Mouse (Mus musculus) embryonic fibroblast, embryonic 13.5 days (primary cell): ENCODE measurements around the gene Igf2r. TPM values are rescaled to one million over a fixed set of nuclear protein-coding genes. Genes with fewer than 3 reads are reported as not detected.

Experiments used
- H3K27ac ChIP-seq: 2 replicates; pipeline ENCODE4 v1.5.1; 2012; ENCODE audit warnings: low read length, control low read depth, inconsistent platforms; ENCODE audit not compliant: insufficient read depth
- H3K4me1 ChIP-seq: 2 replicates; pipeline ENCODE4 v1.6.1; 2011; ENCODE audit warnings: low read length; ENCODE audit not compliant: control insufficient read depth, insufficient read depth
- H3K4me3 ChIP-seq: 2 replicates; pipeline ENCODE4 v1.5.1; 2011; ENCODE audit warnings: mild to moderate bottlenecking, control low read depth, low read length; ENCODE audit not compliant: insufficient read depth
- CTCF ChIP-seq: IDR thresholded peaks from 2 replicates; pipeline ENCODE4 v1.5.1; 2011; ENCODE audit warnings: mild to moderate bottlenecking, control low read depth, low read length, moderate library complexity, borderline replicate concordance; ENCODE audit not compliant: insufficient read depth
- POLR2A ChIP-seq: IDR thresholded peaks from 2 replicates; pipeline ENCODE4 v1.6.1; 2011; ENCODE audit warnings: low read depth, mild to moderate bottlenecking, control low read depth, low read length, moderate library complexity
- polyA plus RNA-seq: library from polyadenylated mRNA; stranded (reverse); fragments of >200 nt; gene quantifications from 2 replicates; pipeline ENCODE4 v1.2.4, GENCODE M21; 2011; ENCODE audit warnings: low read depth; ENCODE audit not compliant: missing spikeins, insufficient read length

Igf2r gene
- polyA plus RNA-seq, 1 experiment: 249 TPM

DNA sequence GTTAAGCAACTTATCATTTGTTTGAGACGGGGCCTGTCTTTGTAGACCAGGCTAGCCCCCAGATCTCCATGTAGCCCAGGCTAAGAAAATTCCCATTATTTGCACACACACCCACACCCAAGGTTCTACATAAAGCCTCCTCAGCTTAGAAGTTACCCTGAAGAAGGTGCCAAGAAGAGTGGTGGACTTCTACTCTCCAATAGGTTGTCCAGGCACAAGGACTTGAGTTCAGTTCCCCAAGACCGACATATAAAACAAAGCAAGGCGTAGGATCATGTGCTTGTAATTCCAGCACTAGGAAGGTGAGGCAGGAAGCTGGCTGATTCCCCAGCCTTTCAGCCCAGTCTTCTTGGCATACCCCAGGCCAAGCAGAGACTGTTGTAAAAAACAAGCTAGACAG is 29.1 kb upstream of the Igf2r start:
- Histone ChIP-seq H3K4me3 (no peak overlapping the region), H3K27ac (no peak overlapping the region), H3K4me1 (peaks cover 9% of the 10 kb centered on the region)
- TF ChIP-seq POLR2A: no peak
- TF ChIP-seq CTCF: no peak

DNA sequence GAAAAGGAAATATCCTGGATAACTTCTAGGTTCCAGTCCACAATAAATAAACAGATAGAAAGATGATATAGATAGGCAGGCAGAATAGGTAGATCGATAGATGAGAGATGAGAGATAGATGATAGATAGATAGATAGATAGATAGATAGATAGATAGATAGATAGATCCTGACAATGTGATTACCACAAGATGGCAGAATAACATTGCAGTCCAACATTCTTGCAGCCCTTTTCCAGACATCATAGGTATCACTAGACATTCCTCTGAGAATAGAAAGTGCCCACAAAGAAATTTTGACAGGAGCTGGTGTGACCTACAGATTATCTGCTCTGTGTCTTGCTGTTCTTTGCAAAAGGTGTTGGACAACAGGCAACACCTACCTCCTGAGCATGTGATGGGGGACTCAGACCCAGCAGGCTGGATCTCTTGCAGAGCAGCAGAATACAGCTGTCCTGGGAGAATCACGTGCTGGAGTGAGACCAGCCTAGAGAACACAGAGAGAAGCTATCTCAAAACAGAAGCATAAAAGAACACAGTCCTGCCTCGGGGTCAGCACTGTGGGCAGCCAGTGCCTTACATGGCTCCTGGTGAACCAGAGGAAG is 28.1 kb upstream of the Igf2r start:
- Histone ChIP-seq H3K27ac (no peak overlapping the region), H3K4me3 (no peak overlapping the region), H3K4me1 (peaks cover 10% of the 10 kb centered on the region)
- TF ChIP-seq CTCF: no peak
- TF ChIP-seq POLR2A: no peak

DNA sequence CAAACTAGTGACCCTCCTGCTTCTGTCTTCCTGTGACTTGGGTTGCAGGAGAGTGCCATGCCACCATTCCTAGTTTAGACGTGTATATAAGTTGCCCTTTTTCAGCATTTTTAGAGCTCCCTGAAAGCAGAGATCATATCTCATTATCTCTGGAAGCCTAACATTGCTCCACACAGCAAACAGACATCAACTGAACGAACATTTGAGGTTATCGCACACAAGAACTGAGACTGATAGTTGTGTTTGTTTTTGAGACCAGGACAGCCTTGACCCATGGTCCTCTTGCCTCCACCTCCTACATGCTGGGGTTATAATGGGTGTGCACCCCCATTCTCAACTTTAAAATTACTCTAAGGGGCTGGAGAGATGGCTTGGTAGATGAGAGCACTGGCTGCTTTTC is 27.2 kb upstream of the Igf2r start:
- H3K4me3 ChIP-seq: no peak overlapping the region
- TF ChIP-seq POLR2A (no peak), CTCF (no peak)
- no peak overlapping the region for H3K27ac ChIP-seq
- H3K4me1 ChIP-seq: peaks cover 12% of the 10 kb centered on the region

DNA sequence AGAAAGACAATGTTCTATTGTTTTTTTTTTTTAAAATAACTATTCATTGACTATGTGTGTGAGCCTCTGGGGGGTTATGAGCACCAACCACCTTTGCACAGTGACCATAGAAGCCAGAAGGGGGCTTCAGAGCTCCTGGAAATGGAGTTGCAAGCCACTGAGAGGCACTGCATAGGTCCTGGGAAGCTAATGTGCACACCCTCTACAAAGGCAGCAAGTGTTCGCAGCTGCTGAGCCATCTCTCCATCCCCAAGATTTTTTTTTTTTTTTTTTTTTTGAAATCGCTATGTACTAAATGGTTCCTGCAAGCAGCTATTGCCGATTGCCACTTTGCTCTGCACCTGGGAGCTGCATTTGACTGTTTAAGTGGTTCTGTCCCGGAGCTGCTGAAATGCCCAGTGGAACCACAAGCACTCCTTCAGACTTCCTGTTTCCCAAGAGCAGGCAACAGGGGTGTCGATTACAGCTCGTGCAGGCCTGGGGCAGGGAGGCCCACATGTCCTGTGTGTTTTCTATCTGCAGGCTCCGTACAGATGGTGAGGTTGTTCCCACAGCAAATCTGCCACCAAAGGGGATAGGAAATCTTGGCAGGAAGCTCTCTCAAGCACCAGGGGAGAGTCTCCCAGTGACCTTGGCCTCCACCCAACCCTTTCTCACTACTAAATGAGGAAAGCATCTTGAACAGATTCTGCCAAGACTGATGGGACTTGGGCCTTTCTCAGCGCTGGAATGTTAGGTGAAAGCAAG is 24.4 kb upstream of the Igf2r start:
- TF ChIP-seq CTCF (no peak), POLR2A (no peak)
- H3K4me1 ChIP-seq: peaks cover 19% of the 10 kb centered on the region
- peak overlapping the region; percentile 83 for H3K27ac ChIP-seq
- H3K4me3 ChIP-seq: no peak overlapping the region

DNA sequence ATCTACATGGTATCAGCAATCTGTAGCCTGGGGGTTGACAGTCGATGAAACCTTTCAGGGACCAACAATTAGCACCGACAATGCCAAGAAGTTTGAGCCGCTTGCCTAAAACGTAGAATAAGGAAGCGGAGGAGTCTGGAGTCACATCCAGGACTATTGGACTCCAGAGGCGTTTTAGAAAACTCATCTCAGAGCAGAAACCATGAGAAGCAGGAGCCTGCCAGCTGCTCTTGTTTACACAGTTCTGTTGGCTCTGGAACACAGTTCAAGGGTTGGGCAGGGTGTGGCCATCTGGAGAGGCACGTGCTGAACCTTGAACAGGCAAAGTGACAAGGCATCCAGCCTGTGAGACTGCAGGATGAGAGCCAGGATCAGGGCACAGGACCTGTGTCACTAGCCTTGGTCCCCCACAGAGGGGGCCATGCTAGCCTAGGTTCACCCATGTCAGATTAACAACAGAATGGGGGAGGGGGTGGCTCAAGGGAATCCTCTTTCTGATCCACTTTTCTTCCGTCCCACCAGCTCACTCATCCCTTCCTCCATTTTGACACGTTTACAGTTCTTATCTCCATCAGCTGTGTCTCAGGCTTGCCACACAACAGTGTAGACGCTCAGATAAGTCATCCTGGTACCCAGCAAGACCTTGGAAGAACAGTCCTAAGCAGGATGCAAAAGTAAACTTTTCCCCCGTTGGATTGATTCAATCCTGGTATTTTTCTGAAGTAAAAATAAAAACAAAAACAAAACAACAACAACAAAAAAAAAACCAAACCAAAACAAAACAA is 23.1 kb upstream of the Igf2r start:
- TF ChIP-seq POLR2A (no peak), CTCF (no peak)
- Histone ChIP-seq H3K4me3 (no peak overlapping the region), H3K27ac (peak overlapping the region; percentile 89), H3K4me1 (peaks cover 19% of the 10 kb centered on the region)

DNA sequence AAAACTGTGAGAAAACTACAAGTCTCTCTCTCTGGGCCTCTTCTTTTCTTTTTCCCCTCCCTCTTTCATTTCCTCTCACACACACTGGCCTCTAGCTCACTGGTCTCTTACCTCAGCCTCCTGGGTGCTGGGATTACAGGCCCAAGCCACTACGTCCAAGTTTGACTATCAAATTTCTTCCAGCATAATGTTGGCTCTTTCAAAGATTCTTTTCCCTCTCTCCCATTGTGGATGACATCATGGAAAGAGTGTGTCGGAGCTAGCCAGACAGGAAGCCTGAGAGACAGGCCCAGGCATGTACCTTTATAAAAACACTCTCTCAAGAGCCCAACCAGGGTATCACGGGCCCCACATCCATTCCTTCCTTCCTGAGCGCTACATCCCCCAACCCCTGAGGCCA is 22.0 kb upstream of the Igf2r start:
- TF ChIP-seq POLR2A (no peak), CTCF (no peak)
- Histone ChIP-seq H3K4me1 (peaks cover 19% of the 10 kb centered on the region), H3K4me3 (no peak overlapping the region), H3K27ac (peak overlapping the region; percentile 96)

DNA sequence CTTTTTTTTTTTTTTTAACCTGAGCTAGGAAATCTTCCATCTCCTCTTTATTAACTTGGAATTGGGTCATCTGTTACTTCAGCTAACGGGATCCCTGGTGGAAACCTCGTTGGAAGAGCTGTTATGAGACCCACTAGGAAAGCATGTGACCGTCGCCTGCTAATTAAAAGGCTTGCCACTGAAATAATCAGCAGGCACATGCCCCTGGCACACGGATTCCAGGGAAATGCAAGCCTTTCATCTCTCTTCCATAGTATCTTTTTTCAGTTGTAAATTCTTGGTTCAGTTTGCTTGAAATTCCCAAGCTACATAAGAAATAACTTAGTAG is 21.6 kb upstream of the Igf2r start:
- Histone ChIP-seq H3K4me1 (peaks cover 19% of the 10 kb centered on the region), H3K4me3 (no peak overlapping the region), H3K27ac (peak overlapping the region; percentile 96)
- TF ChIP-seq POLR2A (no peak), CTCF (no peak)

DNA sequence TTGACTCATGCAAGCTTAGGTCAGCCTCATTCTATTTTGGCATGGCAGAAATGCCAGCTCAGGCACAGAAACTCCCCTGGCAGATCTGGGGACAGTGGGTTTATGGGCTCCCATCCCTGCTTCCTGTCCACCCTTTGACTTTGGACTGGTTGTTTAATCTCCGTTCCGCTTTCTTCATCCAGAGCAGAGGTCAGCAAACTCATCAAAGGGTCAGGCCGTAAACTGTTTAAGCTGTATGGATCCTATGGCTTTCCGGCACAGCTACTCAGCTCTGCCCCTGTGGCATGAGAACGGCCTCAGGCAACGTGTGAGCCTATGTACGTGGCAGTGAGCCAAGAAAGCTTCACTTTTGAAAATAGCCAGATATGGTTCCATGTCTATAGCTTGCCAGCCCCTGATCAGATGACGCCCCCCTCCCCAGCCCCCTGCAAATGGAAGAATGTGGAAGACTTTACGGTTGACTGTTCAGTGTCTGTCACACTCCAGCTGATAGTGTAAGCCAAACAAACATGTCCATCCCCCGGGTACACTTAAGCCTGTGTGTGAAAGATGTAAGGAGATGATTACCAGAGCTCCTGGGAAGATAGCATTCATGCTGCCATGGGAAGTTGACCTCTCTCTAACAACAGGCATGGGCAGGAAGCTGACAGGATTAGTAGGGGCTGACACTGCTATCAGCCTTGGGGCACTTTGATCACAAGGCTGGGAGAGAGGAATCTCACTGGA is 21.1 kb upstream of the Igf2r start:
- no peak overlapping the region for H3K4me3 ChIP-seq
- no peak for TF ChIP-seq CTCF
- no peak for TF ChIP-seq POLR2A
- peak overlapping the region; percentile 96 for H3K27ac ChIP-seq
- peaks cover 19% of the 10 kb centered on the region for H3K4me1 ChIP-seq
